Mouse (Mus musculus) testis, postnatal 10 days (tissue): ENCODE measurements around the gene Hcn3.

Source experiments
- DNase-seq: peaks from one replicate; pipeline ENCODE4 v3.0.0; 2021; ENCODE audit warnings: low spot score

Hcn3 gene

DNA sequence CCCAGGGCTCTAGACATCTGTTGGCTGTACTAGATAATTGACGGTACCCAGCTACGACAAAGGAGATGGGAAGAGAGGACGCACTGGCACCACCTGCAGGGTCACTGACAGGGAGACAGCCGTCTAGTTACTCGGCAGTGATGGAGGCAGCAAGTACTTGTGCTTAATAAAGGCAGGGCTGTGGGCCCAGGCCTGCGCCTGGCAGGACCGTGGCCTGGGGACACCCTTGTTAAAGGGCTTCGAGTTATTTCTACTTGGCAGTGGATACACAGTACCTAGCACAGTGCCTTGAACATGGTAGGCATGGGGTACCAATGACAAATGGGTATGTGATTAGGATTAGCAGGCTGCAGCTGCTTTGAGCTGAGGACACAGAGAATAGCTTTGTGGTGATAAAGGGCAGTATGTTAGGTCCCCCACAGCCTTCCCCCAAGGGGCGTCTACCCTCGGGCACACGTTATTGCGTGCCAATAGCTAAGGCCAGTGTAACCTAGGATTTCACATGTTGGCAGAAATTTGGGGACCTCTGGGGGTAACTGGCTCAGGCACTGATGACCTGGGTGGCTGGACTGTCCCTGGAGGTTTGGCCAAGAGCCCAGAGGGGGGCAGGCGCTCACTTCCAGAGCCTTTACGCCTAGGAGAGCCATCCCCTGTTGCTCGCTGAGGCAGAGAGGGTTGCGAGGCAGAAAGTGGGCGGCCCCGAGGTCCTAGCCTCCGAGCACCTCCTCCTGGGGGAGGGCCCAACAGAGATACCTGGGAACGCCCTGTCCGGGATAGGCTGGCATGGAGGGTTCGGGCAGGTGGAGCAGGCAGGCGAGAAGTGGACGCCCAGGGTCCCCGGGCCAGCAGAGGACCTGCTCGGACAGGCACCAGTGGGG, 12.7 kb downstream of the Hcn3 start:
- no peak for DNase-seq

DNA sequence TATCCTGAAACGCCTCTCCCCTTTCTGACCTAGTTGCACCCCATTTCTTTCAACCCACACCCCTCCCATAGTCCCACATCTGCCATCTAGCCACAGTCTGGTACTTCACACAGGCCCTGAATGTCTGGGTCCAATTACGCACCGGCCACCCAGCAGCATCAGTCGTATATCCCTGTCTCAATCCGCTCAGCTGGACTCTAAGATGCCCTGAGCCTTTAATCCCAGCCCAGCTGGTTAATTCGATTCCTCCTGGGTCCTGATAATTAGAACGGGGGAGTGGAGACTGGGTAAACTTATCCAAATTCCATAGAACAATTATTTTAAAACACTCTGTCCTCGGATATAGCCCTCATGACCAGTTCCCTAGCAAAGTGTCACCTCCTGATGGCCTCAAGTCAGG, 14.4 kb downstream of the Hcn3 start:
- DNase-seq = no peak

DNA sequence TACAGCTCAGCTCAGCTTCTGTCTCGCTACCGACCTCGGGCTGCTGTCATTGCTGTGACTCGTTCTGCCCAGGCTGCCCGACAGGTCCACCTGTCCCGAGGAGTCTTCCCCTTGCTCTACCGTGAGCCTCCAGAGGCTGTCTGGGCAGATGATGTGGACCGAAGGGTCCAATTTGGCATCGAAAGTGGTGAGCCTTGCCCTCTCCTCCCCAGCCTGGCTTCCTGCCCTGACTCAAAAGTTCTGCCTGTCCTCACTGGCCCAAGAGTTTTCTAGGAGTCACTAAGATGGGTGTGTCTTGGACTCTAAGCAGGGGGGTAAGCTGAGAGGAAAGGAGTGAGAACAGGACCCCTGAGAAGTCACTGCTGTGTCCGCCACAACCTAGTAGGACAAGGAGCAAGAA, 15.2 kb downstream of the Hcn3 start:
- no peak for DNase-seq

DNA sequence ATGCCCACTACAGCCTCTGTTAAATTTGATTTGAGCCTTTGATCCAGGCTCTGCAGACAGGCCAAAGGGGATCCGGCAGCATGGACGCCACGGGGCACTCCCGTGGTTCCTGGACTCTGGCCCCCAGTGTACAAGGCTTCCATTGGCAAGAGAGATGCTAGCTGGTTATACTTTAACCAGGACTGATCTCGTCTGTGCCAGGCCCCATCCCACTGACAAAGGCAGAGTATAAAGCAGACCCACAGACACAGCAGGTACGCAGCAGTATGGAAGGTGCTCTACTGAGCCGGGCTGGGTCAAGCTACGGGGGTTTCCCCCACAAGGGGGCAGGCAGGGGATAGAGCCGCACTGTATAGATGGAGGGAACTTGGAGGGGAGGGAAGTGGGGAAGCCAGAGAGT, 23.6 kb downstream of the Hcn3 start:
- no peak for DNase-seq

DNA sequence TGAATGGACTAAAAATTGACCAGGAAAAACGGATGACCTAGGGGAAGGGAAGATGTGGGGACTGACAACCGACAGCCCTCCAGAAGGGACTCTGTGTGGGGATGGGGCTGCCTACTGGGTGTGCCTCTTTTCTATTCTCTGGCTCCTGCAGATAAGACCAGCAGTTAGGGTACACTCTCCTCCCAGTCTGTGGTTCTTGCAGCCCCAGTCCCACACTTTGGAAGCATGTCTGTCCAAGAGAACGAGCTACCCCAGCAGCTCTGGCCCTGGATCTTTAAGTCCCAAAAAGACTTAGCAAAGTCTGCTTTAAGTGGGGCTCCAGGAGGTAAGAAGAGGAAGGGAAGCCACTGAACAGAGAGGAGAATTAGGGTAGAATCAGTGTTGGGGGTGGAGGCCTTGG, 24.0 kb downstream of the Hcn3 start, which contains the start of gene Pklr:
TSS of gene Pklr (plus strand) at position 185 of the 400 bp plus-strand sequence.
- no peak for DNase-seq

DNA sequence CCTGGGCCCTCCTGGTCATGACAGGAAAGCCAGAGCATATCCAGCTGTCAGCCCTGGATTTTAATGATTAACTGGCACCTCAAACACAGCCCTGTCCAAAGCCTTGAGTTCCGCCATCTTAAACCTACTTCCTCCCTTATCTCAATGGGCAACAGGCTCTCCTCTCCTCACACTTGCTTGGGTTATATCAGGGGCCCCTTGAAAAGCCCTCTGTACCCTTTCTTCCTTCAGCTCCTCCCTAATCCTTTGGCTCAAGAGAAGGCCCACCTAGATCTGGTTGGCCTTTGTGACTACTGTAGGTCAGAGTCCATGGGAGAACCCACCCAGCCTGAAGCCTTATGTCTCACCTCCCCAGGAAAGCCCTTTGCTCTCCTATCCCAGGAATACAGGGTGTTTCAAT, 26.2 kb downstream of the Hcn3 start:
- no peak for DNase-seq

DNA sequence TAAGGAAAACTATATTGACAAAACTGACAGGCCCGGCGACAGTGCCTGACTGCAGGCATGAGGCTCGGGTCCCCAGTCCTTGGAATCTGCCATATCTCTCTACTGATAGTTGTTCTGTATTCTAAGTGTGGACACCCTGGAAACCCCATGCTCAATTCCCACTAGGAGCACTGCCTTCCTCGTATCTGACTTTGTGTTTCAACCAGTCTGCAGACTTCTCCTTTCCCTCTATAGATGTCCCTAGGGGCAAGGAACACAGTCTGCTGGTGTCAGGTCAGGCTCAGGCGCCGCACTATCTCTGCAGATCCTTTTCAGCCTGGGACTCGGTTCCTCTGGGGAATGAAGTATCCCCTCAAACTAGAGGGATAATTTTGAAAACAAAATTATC, 26.9 kb downstream of the Hcn3 start:
- DNase-seq = no peak

DNA sequence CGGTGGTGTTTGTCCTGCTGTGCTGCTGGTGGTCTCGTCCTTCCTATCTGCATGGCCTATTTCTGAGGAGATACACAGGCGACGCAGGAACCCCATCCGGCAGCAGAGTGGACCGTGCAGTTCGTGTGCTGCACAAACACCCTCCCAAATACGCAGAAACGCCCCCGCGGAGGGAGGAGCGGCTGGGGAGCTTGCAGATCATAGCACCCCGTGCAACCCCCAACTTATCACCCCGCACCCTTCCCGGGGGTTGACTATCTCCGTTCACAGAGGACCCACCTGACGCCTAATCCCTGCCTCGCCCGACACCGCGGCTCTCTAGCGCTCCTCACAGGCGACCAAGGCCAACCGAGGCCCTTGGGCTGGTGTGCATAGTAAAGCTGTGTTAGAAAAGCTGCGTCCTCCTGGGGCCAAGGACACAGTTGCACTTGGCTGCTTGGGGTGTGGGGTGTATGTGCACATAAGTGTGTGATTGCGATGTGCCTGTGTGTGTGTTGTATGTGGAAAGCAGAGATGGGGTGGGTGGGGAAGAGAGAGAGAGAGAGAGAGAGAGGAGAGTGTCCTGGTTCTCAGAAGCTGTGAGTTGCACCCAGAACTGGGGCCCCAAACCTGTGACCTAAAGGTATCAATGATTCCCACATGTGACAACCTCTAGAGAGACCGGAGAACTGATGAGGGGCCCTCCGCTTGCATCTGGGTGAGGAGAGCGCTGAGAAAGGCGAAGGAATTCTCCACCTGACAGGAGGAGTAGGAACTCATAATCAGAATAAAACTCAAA, 27.5 kb downstream of the Hcn3 start:
- peak; percentile 63 for DNase-seq

DNA sequence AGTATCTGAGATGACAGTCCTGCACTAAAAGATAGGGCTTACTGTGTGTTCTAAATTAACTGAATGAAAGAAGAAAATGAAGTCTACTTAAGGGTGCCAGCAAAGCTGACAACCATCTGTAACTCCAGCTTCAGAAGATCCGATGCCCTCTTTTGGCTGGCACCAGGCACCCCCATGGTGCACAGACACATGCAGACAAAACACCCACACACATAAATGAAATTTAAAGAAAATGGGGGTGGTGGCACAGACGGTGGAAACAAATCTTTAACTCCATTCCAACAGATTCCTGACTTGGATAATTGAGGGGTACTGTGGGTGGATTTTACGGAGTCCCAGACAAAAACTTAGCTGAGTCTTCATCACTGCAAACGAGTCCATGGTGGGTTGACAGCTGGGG, 28.2 kb downstream of the Hcn3 start:
- no peak for DNase-seq

DNA sequence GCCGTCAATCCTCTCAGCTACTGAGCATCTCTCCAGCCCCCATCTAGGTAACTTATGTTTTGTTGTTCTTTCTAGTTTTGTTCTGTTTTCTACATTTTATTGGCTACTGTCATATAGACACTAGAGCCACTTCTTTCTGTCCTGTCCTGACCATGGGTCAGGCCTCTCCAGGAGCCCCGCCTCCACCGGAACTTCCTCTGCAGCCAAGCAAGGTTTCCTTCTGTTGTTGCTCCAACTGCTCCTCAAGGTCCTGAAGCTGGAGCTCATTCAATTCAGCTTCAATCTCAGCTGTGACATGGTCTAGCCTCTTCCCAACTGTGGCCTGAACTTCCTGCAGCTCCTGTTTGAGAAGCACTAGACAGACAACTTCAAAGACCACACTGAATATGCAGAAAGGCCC, 30.1 kb downstream of the Hcn3 start:
- DNase-seq = no peak

DNA sequence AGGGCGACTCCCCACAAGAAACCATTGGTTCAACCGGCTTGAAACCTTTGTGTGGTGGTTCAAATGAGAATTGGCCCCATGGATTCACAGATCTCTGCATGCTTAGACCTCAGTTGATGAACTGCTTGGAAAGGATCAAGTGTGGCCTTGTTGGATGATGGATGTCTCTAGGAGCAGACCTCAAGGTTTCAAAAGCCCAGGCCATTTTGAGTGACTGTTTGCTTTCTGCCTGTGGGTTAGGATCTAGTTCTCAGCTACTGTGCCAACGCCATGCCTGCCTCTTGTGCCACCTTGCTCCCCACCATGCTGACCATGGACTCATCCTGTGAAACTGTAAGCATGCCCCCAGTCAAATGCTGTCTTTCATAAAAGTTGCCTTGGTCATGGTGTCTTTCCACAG, 34.0 kb downstream of the Hcn3 start:
- DNase-seq = no peak

DNA sequence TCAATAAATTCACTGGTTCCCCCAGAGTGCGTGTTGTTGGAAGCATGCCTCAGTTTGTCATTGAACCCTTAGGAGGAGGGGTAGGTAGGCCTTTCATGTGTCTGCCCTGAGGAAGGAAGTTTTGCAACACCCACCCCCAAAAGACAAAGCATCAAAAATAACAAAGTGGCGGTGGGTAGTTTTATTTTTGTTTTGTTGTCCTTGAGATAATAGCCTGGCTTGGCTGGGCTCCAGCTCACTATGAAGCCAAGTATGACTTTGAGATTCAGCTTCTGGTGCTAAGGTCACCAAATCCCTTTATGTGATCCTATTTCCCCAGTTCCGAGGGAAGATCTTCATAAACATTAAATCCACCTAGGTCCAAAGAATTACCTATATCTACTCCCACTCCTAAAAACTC, 35.8 kb downstream of the Hcn3 start:
- peak; percentile 59 for DNase-seq

DNA sequence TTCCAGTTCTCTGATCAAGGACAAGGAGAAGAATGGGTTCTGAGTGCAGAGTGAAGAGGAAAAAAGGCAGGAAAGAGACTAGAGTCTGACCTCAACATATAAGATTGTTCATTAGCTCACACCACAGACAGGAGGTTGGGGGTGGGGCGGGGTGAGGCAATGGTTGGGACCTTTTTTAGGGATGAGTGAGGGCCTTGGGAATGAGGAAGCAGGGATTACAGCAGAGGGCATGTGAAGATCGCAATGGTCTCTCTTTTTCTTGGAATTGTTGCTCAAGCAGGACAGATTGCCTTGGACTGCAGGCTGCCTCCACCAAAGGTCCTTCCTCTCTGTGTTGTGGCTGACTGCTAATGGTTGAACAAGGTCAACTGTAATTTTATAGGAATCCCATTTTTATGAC, 36.7 kb downstream of the Hcn3 start:
- DNase-seq = peak; percentile 66

DNA sequence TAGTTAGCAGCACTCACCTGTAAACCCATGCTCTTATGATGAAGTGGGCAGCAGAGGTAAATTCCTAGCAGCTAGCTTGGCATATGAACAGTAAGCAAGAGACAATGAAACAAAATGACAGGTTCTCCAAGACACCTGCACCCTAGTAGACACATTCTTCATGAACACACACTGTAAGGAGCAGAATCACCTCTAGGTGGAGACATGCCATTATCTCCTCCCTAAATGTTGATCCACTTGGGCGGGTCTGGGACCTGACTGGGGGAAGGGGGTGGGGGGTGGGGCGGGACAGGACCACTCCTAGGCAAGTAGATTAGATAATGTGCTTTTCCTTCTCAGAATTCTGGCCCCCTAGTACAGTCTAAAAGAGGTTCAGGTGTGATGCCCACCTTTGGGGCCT, 44.5 kb downstream of the Hcn3 start:
- no peak for DNase-seq

DNA sequence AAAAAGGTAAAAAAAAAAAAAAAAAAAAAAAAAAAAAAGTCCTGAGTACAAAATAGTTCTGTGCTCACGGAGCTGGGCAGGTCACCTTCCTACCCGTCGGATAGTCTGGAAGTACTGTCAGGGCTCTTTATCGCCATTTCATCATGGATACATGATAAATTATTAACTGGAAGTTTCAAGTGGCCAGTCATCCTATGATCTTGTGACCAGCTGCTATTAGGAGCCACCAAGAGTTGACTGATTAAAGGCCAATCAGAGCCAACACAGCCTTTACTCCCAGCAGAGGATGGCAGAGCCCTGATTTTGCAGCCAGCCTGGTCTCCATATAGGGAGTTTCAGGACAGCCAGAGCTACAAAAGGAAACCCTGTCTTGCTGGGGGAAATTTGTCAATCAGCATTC, 46.9 kb downstream of the Hcn3 start:
- DNase-seq = no peak

DNA sequence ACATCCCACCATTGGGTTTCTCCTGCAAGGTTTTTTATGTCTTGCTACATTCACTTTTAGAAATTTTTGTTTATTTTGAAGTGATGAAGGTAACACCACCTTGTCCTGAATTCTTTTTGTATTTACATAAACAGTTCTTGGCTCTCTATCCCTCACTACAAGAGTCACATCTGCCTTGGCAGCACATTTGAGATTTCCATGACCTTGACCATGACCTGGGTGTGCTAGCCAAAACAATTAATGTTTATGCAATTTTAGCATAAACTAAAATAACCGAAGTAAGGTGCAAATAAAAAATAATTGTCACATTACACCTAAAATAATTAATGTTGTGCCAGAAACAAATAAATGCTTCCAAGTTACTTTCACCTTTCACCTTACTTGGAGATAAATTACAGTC, 51.9 kb downstream of the Hcn3 start:
- DNase-seq = no peak

DNA sequence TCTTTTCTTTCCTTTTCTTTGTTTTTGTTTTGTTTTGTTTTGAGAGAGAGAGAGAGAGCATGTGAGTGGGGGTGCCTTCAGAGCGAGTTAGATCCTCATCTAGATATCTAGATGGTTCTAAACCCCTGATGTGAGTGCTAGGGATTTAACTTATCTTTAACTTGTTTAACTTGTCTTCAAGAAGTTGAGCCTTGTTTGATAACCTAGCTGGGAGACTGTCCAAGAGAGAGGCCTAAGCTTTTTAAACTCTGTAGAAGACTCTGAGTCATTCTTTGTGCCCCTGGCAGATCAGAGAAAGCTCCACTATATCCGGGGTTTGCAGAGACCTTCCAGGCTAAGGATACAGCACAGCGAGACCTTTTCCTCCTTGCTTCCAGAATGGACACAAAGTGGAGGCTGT, 52.5 kb downstream of the Hcn3 start:
- no peak for DNase-seq

DNA sequence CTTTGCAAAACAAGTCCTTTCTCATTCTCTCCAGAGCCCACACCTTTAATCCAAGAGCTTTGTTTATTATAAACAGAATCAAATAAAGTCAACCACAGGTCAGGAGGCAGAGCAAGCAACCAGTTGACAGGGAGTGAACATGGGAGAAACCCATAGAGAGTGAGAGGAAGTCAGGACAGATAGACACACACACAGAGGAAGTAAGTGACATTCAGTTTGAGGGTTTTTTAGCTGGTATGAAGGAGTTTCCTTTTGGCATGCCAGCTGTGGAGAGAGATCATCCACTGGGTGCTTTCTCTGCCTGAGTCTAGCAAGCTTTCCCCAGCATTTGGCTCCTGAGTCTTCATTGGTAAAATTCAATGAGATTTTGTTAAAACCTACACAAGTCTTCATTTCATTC, 53.1 kb downstream of the Hcn3 start:
- DNase-seq = no peak

DNA sequence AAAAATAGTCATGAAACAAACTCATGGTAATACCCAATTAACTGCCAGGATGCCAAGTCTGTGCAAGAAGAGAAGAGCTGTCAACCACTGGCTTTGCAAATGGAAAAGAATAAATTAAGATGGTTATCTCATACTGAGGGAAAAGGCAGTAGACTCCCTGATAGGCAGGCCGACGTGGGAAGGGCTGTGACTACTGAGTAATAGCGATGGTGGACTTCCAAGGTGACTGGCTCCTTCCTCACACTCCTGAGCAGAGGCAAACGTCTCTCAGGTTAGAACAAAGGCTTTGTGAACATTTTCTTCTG, 56.8 kb downstream of the Hcn3 start:
- no peak for DNase-seq

DNA sequence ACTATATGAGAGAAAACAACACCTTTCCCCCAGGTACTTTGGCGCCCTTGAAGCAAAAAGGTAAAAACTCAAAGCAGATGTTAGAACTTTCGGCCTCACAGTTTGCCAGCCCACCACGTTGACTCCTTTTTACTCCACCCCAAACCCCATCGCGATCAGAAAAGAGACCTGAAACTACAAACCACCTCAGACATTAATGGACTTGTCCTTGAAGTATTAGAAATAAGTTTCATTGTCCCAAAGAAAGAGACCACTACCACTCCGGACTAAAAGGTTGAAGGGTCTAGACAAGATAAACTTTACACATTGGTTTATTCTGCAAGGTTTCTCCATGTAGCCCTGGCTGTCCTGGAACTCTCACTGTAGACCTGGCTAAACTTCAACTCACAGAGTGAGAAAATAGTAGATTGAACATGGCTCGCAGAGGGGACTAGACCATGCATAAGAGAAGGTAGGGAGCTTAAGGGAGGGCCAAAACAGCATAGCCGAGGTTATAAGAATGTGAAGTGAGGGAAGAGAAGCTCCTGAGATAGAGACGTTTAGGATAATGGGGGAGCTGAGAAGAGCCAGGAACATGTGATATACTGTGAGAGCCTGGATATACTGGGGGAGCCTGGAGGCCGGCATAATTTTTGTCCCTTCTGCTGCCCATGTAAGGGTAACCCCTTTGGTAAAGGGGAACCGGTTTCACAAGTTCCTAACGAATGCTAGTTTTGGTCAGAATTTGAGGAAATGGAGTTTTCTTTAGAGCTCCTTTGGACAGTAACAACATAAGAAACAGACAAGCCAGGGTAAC, 57.3 kb downstream of the Hcn3 start:
- DNase-seq = no peak

DNA sequence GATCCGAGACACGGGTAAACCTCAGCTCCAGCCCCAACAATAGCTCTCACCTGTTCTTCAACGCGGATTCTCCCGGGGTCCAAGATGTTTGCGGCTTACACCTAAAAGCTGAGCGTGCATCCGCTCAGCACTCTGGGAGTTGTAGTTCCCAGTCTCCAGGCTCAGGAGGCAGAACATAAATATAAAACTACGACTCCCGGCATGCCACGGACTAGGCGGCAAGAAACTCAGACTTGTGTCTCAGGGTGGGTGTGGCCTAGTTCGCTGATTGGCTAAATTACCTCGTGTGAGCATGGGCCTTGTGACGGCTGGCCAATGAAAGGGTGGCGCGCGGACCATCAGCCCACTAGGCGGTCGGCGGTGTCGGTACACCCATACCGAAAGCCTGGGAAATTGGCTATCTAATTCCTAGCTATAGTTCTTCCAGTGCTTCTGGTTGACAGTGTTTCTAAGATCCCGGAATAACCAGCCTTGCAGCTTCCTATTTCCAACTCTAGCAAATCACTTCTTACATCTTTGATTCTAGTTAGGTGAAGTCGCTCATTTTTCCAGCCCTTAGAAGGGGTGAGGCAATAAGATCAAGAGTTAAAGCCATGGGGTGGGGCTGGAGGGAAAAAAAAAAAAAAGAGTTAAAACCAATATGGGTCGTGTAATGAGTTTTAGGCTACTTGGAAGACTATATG, 58.0 kb downstream of the Hcn3 start, which contains the start of gene Fdps:
TSS of gene Fdps (minus strand) at position 148 of the 683 bp plus-strand sequence.
- DNase-seq = peak; percentile 93

DNA sequence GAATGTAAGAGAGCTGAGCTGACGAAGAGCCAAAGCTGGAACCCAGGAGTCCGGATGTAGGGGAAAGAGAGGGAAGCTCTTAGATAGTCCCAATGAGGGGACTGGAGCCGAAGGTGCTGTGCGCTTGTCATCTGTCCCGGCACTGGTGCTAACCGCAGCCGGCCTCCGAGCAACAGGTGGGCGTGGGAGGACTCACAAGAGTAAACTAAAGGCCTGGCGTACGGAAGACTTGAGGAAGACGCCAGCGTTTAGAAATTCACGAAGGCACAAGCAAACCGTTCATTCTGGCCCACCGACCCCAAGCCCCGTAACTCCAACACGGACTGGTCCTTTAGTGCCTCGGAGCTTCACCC, 58.6 kb downstream of the Hcn3 start:
- no peak for DNase-seq
